Mouse (Mus musculus) bone marrow macrophage, adult 2 months (primary cell): ENCODE results near the gene Retreg3. TPM values are rescaled to one million over a fixed set of nuclear protein-coding genes. Genes with fewer than 3 reads are reported as not detected.
A peak's percentile ranks its signal among the peaks of the same experiment; 100 is the strongest.

Experiments
- H3K27ac ChIP-seq: 2 replicates; pipeline ENCODE4 v1.5.1; 2012; ENCODE audit warnings: low read depth, low read length; ENCODE audit not compliant: insufficient read depth
- H3K4me1 ChIP-seq: 2 replicates; pipeline ENCODE4 v1.6.1; 2012; ENCODE audit warnings: low read length; ENCODE audit not compliant: control insufficient read depth, insufficient read depth
- H3K4me3 ChIP-seq: 2 replicates; pipeline ENCODE4 v1.5.1; 2012; ENCODE audit warnings: mild to moderate bottlenecking, low read length, moderate library complexity; ENCODE audit not compliant: insufficient read depth
- CTCF ChIP-seq: IDR thresholded peaks from 2 replicates; pipeline ENCODE4 v1.5.1; 2012; ENCODE audit warnings: low read depth, mild to moderate bottlenecking, low read length, moderate library complexity
- POLR2A ChIP-seq: IDR thresholded peaks from 2 replicates; pipeline ENCODE4 v1.6.1; 2012; ENCODE audit warnings: mild to moderate bottlenecking, low read depth, low read length, borderline replicate concordance
- polyA plus RNA-seq: library from polyadenylated mRNA; stranded (reverse); fragments of >200 nt; gene quantifications from 2 replicates; pipeline ENCODE4 v1.2.4, GENCODE M21; 2012; ENCODE audit not compliant: missing spikeins, insufficient read depth, insufficient read length

Retreg3 gene
- polyA plus RNA-seq, 1 experiment = 62.4 TPM

DNA sequence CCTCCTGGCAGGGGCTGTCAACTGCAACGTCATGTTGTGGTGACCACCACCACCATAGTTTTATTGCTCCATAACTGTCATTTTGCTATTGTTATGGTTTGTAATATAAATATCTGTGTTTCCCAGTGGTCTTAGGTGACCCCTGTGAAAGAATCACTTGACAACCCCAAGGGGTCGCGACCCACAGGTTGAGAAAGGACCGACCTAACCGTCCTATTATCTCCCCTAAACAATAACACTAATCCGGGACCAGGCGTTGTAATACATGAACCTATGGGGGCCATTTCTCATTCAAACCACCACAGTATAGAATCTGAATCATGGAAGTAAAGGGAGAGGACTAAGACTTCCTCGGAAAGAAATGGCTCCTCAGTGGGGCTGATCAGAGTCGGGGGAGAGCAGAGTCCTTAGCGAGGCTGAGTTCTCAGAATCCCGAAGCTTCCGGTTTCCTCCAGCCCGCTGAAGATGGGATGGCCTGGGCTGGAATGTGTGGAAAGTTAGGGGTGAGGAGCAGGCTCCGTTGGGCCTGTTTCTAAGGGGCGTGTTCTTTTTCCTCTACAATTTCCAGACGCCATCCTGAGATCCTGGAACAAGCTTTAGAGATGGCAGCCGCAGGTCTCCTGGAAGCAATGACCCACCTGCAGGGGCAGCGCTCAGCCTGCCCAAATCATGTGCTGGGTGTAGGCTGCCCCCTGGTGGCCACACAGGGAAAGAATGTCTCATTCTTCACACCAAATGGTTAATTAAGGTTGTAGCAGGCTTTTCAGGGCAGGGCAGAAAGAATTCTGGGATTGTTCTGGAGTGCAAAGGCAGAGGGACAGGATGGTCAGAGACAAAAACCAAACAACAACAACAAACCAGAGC, 52.9 kb downstream of the Retreg3 start:
- Histone ChIP-seq H3K27ac (no peak overlapping the region), H3K4me1 (peaks cover 17% of the 10 kb centered on the region), H3K4me3 (peak overlapping the region; percentile 23)
- TF ChIP-seq CTCF = peak; percentile 97
- TF ChIP-seq POLR2A = no peak

DNA sequence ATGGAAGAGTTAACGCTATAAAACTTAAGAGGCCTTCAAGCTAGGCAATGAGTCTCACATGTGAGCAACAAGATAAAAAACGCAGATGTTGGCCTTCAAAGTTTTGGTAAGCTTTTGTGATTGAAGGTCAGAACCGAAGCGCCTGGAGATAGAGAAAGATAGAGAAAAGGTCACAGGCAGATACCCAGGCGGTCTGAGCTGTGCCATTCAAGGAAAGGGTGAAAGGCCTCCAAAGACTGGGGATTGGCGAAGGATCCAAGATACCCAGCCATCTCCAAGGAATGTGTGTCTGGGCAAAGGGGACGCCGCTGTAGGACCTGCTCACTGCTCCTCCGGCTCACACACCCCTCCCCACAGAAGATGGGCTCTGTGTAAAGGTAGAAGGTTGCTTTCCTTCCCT, 54.7 kb downstream of the Retreg3 start:
- Histone ChIP-seq H3K27ac (no peak overlapping the region), H3K4me3 (no peak overlapping the region), H3K4me1 (peaks cover 10% of the 10 kb centered on the region)
- TF ChIP-seq POLR2A (no peak), CTCF (no peak)

DNA sequence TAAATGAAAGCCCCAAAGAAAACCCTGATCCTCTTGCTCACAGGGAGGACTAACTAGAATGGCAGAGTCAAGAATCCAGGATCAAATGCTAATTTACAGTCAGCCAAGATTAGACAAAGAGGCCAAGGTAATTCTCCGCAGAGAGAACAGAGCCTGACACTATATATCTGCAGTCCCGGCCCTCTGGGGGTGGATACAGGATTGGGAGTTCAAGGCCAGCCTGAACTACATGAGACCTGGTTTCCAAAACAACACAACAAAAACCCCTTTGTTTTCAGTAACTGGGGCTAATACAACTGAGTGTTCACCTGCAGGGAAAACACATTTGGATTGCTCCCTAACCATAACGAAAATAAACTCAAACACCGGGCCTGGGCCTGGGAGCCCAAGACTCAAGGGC, 55.2 kb downstream of the Retreg3 start:
- peaks cover 10% of the 10 kb centered on the region for H3K4me1 ChIP-seq
- no peak for TF ChIP-seq POLR2A
- no peak for TF ChIP-seq CTCF
- H3K27ac ChIP-seq = no peak overlapping the region
- no peak overlapping the region for H3K4me3 ChIP-seq

DNA sequence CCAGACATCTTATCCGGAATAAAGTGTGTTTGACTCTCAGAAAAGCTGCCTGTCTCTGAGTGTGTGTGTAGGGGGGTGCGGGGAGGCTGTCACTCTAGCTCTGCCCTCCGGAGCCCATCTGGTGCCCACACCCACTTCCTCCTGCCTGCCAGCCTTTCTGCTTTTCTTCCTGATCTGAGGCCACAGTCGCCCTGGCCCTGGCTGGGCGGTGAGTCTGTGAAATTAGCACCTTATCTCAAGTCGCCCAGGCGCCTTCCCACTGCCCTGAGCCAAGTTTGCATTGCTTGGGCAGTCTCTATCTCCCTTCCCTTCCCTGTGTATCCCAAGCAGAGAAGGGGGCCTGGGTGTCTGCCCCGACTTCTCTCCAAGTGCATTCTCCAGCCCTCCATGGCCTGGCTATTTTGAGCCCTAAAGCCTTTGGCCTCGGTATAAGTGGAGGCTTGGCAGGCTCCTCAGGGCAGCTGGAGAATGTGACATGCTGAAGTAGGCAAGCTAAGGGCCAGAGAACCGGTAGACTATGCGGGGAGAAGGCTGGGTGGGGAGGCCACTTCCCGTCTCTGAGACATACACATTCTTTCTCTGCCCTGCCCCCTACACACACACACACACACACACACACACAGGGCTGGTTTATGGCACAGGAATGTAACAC, 55.9 kb downstream of the Retreg3 start:
- Histone ChIP-seq H3K4me3 (no peak overlapping the region), H3K27ac (no peak overlapping the region), H3K4me1 (peaks cover 7% of the 10 kb centered on the region)
- no peak for TF ChIP-seq POLR2A
- no peak for TF ChIP-seq CTCF

DNA sequence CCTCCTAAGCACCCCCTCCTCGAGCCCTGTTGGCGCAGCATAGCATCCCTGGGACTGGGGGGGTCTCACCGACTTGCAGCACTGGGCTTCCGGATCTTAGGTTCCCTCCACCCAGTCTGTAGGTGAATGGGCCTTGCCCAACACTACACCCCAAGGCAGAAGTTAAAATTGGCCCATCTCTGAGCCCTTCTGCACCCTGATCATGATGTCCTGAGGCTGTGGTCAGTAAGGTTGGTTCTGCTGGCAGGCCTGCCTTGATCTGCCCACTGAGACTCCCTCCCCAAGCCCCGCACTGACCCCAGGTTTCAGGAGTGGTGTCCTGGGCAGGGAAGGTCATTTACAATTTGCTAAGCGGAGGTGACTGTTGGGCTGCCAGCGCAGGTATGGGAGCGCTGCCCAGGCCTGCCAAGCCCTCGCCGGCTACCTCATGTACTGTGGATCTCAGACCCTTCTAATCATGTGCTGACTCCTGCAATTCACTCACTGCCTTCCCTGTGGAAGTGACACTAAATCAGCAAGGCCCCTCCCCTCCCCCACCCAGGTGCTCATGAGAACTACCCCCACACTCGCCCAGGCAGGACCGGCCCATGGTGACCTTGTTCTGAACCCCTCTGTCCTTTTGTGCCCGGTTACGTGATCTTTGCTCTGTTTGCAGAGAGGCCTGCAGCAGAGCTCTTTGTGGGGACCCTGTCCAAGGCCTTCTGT, 56.6 kb downstream of the Retreg3 start:
- H3K27ac ChIP-seq = no peak overlapping the region

DNA sequence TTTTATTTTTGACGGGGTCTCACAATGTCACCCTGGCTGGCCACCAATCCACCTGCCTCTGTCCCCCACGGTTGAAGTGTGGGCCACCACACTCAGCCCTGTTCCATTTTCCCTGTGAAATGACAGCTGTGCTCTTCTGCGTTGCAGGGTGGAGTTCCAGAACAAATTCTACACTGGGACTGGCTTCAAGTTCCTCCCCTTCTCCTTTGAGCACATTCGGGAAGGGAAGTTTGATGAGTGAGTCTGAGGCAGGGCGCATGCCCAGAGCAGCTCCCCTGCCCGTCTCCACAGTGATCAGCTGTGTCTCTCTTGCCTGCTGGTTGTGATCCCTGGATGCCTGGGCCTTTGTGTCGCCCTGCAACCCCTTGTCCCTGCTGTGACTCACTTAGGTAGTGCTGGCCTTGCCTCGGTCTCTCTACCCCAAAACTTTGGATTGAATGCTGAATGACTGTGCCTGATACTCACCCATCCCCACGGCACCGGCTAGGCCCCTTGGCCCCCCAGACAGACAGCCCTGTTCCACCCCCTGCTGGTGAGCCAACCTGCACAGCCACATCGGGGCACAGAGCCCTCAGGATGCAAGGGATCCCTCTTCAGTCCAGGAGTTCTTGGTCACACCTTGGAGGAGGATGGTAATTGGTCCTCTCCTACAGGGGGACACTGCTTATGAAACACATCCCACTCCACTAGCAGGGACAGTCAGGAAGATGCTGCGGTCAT, 57.4 kb downstream of the Retreg3 start:
- TF ChIP-seq POLR2A = no peak
- no peak for TF ChIP-seq CTCF
- H3K4me3 ChIP-seq = no peak overlapping the region
- H3K27ac ChIP-seq = no peak overlapping the region
- peaks cover 6% of the 10 kb centered on the region; the same call in 1 of the 2 replicates for H3K4me1 ChIP-seq

More for the DNA sequence above, 56.6 kb downstream of the Retreg3 start:
- H3K4me3 ChIP-seq = no peak overlapping the region
- H3K4me1 ChIP-seq = peaks cover 7% of the 10 kb centered on the region; the same call in 1 of the 2 replicates
- TF ChIP-seq POLR2A = no peak
- no peak for TF ChIP-seq CTCF

DNA sequence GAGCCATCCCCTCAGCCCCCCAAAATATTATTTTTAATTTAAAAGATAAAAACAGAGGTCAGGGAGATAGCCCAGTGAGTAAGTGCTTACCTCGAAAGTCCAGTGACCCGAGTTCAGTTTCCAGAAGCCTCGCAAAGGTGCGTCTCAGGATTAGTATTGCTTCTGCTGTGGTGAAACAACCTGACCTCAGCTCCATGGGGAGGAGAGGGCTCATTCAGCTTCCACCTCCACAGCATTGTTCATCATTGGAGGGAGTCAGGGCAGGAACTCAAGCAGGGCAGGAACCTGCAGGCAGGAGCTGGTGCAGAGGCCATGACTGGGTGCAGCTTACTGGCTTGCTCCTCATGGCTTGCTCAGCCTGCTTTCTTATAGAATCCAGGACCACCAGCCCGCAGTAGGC, 58.6 kb downstream of the Retreg3 start:
- Histone ChIP-seq H3K4me1 (peaks cover 4% of the 10 kb centered on the region; the same call in 1 of the 2 replicates), H3K27ac (no peak overlapping the region)

DNA sequence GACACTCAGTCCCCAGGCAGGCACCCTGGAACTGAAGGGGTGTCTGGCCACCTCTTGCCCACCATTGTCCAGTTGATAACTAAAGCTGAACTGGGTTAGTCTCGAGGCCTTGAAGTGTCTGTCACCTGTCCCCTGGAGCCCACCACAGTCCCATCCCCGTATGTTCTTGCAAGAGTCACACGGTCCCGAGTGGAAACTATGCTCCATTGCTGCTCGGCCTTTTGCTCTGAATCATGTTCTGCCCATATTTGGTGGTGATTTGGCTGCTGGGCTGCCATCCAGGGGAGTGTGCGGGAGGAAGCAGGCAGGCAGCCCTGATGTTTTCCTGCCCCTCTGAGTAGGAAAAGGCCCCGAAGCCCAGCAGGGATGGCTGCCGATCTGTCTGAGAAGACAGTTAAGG, 59.6 kb downstream of the Retreg3 start:
- Histone ChIP-seq H3K27ac (no peak overlapping the region), H3K4me1 (peaks cover 4% of the 10 kb centered on the region; the same call in 1 of the 2 replicates), H3K4me3 (no peak overlapping the region)
- TF ChIP-seq POLR2A (no peak), CTCF (no peak)

More for the DNA sequence above, 58.6 kb downstream of the Retreg3 start:
- H3K4me3 ChIP-seq = no peak overlapping the region
- no peak for TF ChIP-seq POLR2A
- TF ChIP-seq CTCF = no peak

DNA sequence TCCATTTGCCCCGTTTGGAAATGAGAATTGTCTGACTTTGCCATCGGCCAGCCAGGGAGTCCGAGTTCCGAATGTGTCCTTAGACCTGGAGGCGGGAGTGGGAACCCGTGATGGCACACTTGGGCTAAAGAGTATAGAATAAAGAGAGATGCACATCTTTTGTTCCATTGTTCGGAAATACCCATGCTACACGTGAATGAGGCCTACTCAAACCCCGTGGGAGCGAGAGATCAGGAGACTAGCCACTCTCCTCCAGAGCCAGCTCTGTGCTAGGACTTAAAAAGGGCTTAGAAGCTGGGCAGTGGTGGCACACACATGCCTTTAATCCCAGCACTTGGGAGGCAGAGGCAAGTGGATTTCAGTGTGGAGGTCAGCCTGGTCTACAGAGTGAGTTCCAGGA, 60.2 kb downstream of the Retreg3 start:
- Histone ChIP-seq H3K27ac (no peak overlapping the region), H3K4me3 (no peak overlapping the region), H3K4me1 (peaks cover 4% of the 10 kb centered on the region; the same call in 1 of the 2 replicates)
- TF ChIP-seq CTCF = no peak
- no peak for TF ChIP-seq POLR2A
